Mouse (Mus musculus): ENCODE measurements around the gene Atp5k. TPM values are rescaled to one million over a fixed set of nuclear protein-coding genes. Genes with fewer than 3 reads are reported as not detected.

Atp5k gene
- 49.6 and 66.6 TPM in 2 replicates for total RNA-seq (2023)

DNA sequence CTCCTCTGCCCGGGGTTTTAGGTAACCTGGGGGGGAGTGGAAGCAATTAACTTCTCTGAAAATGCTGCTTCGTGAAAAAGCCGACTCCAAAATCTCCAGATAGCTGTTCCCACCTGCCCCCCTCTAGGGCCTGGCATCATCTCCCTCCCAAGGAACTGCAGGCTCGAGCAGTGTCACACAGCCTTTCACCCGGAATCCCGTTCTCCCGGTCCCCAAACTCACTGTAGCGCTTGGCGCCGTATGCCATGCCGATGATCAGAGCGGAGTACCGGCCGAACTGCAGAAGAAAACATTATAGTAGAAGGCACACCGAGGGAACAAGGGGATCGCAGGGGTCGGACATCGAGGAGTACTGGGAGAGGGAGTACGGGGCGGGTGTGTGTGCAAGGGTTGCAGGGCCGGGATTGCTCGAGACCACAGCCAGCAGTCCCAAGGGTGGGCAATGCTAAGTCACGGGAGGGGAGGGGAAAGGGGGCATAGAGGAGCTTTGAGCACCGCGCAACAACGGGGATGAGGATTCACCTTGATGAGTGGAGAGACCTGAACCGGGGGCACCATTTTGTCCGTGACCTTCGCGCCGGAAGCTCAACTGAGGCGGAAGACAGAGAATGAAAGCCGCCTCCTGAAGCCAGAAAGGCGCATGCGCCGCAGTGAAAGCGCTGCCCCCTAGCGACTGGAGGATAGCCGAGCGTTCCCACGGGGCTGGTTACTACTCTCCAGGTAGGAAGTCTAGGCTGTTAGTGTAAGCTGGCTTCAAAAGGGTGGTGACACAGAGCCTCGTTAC is at the start of gene Atp5k:
Atp5k (minus strand) TSS at position 645 of the 784 bp plus-strand sequence.

DNA sequence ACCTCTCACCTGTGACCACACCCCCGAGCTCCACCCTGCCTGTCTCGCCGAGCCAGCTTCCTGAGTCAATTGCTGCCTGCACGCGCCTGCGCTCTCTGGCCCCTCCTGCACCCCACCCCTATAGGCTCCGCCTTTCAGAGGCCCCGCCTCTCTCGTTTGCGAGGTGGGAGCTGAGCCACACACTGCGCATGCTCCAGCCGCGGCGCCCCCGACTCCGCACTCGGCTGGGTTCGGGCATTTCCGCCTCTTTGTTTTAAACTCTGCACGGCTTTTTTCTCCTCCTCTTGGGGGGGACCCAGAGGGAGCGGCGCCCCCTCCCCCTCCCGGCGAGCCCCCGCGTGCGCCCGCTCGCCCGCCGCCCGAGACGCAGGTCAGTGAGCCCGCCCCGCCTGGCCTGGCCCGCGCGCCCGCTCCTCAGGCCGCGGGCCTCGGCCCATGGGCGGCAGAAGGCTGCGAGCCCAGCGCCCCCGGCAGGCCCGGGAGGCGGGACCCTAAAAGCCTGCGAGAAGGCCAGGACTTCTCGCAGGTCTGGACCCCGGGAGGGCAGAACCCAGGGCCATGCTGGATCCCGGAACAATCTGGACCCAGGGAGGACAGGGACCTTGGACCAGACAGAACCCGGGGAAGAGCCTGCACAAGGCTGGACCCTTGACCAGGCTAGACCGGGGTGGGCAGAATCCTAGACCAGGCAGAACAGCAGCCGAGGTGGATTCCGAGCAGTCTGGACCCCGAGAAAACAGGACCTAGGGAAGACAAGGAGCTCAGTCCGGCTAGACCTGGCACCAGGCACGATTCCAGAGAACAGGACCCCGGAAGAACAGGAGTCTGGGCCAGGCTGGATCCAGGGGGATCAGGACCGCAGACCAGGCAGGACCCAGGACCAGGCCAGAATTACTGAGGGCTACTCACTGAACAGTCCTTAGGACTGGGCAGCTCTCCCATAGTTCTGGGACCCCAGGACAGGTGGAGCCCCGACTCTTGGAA is 27.1 kb upstream of the Atp5k start, which contains the start of gene Pcgf3:
Pcgf3 (plus strand) TSS at position 151 of the 984 bp plus-strand sequence.

DNA sequence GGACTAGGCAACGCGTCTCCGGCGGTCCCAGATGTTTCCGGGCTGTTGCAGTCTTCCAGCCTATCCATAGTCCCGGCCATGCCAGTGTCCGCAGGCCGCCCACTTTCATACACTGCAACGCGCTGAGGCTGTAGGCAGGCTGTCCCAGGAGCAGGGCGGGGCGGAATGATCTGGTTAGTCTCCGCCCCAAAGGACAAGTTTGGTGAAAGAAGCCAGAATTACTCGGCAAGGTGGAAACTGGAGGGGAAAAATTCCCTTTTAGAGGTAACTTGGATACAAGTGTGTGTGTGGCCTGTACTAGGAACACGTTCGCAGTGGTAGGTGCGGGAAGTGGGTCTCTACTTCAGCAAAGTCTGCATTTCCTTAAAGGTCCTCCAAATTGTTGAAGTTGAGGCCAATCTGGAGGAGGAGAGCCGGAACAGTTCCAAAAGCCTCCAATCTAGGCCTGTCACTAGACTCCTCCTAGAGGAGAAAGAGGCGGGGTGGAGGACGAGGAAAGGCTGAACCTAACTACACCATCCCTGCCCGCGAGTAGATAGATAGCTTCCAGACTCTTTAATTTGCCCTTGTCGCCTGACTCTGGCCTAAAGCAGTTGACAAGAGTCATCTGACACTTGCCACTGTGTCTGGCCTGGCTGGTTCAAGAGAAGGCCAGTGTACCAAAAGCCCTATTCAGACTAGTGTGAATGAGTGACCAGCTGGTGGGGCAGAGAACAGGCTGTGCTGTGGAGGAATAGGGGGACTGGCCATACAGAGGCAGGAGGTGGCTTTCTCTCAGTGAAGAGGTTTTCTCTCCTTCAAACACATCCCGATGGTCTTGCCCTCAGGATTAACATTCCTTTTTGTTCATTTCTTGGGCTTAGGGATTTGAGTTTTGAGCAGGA is 14.8 kb upstream of the Atp5k start, which contains the start of gene Mfsd7a:
Mfsd7a (minus strand) TSS at position 107 of the 884 bp plus-strand sequence.

DNA sequence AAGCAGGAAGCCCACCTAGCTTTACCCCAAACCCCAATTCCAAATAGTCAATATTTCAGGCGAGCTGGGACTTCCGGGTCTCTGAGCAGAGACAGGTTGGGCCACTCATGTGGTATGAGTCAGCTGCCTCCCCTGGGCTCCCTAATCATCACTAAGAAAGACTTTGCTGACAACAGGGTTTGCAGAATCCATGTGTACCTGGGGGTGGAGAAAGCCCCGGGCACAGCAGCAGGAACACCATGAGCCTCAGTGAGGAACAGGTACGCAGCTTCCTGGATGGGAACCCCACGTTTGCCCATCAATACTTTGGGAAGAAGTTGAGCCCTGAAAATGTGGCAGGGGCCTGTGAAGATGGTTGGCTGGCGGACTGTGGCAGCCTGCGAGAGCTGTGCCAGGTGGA is 46.0 kb downstream of the Atp5k start, which contains the start of gene Pde6b:
Pde6b (plus strand) TSS at position 191 of the 400 bp plus-strand sequence.

Other genes starting within 250 kb of the Atp5k start
- gene Dr1, start 165.6 kb downstream of the Atp5k start, total RNA-seq (2023), result 29.8 and 32.9 TPM in 2 replicates
- 1.1 and 1.5 TPM in 2 replicates for gene Pigg, start 121.8 kb downstream of the Atp5k start, total RNA-seq (2023)
- 0.20 TPM in 1 of 2 replicates, not detected in the other for gene Gm42517, start 66.5 kb downstream of the Atp5k start, total RNA-seq (2023)
- not detected in 2 replicates for gene Pde6b, start 46.1 kb downstream of the Atp5k start, total RNA-seq (2023)
- 12.2 and 13.4 TPM in 2 replicates for gene Mfsd7a, start 14.4 kb upstream of the Atp5k start, total RNA-seq (2023)
- gene Pcgf3, start 26.8 kb upstream of the Atp5k start, total RNA-seq (2023), result 11.1 and 14.6 TPM in 2 replicates
- not detected in 2 replicates for gene Cplx1, start 115.6 kb upstream of the Atp5k start, total RNA-seq (2023)
- 115 and 124 TPM in 2 replicates for gene Gak, start 195.3 kb upstream of the Atp5k start, total RNA-seq (2023)
- gene Tmem175, start 195.3 kb upstream of the Atp5k start, total RNA-seq (2023), result 10.3 and 13.5 TPM in 2 replicates
- gene Idua, start 225.9 kb upstream of the Atp5k start, total RNA-seq (2023), result 12.8 and 18.0 TPM in 2 replicates
- gene Dgkq, start 235.2 kb upstream of the Atp5k start, total RNA-seq (2023), result 9.8 and 18.2 TPM in 2 replicates
- gene Slc26a1, start 241.1 kb upstream of the Atp5k start, total RNA-seq (2023), result 0.16 TPM in 2 replicates